In the genomic region with DNA sequence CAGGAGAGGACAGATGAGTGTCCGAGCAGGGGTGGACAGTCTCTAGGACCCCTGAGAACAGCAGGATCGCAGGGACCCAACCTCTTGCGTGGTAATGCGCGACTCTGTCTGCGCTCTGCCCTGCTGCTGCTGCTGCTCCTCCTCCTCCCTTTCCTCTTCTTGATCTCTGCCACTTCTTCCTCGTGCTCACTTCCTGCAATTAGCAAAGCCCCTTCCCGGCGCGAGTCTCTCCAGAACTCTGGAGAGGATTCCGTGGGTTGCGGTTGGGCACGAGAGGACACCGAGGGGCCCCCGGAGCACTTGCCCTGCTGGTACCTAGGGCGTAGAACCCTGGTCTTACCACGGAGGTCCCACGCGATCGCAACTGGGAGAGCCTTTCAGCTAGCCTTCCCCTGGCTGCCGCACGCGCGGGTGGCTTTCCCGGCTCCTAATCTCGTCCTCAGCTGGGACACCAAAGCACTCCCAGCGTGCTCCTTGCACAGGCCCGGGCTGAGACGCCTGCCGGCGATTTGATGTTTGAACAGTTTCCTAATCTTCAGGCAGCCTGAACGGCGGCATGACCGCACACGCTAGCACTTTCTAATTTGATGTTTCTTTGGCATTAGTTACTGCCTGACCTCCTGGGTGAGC, we compare ENCODE assay signal across 8 mouse cellular contexts. TPM values are rescaled to one million over a fixed set of nuclear protein-coding genes. Genes with fewer than 3 reads are reported as not detected.
DNase-seq lines count a peak whose midpoint lies in the region; ATAC-seq lines count a peak whose summit lies in the region.

Gene Edaradd (minus strand): TSS at position 484 of the 630 bp plus-strand sequence.

- peak; percentile 57 to 84 for DNase-seq in adrenal gland, adult (ENCODE audit: inconsistent age in 2 of 2, low spot score in 1 of 2)
- peak; percentile 84 for DNase-seq in embryo, embryonic 11 days
- peak; percentile 93 for DNase-seq in heart, adult 11 months
- DNase-seq in spleen, postnatal 10 days (ENCODE audit: low spot score in 2 of 2), result peak; percentile 31 to 61
- no peak for DNase-seq in c-Kit-positive CD71-positive TER-119-positive erythroid progenitor cells, embryonic 14.5 days (ENCODE audit: low spot score)

- no peaks in the 10 kb centered on the region for H3K36me3 ChIP-seq in intestine, embryonic 15.5 days
- H3K36me3 ChIP-seq in limb, embryonic 15.5 days, result no peaks in the 10 kb centered on the region
- H3K36me3 ChIP-seq in midbrain, embryonic 13.5 days, result no peaks in the 10 kb centered on the region

- under 1% methylated on average over 35 of the region's 35 CpGs for WGBS in intestine, embryonic 15.5 days
- WGBS in limb, embryonic 15.5 days, result under 1% methylated on average over 35 of the region's 35 CpGs
- under 1% methylated on average over 35 of the region's 35 CpGs for WGBS in midbrain, embryonic 13.5 days

- H3K4me3 ChIP-seq in intestine, embryonic 15.5 days (replicated peaks), result peak within 1 kb of the TSS; percentile 46
- peak within 1 kb of the TSS; percentile 55 for H3K4me3 ChIP-seq in limb, embryonic 15.5 days
- H3K4me3 ChIP-seq in midbrain, embryonic 13.5 days (replicated peaks), result peak within 1 kb of the TSS; percentile 53

- H3K27ac ChIP-seq in intestine, embryonic 15.5 days, result no peak within 1 kb of the TSS
- peak within 1 kb of the TSS; percentile 60 for H3K27ac ChIP-seq in limb, embryonic 15.5 days
- no peak within 1 kb of the TSS for H3K27ac ChIP-seq in midbrain, embryonic 13.5 days

- H3K9me3 ChIP-seq in intestine, embryonic 15.5 days, result no peaks in the 10 kb centered on the region
- no peaks in the 10 kb centered on the region for H3K9me3 ChIP-seq in limb, embryonic 15.5 days
- no peaks in the 10 kb centered on the region for H3K9me3 ChIP-seq in midbrain, embryonic 13.5 days

- H3K4me1 ChIP-seq in intestine, embryonic 15.5 days (replicated peaks), result no peaks in the 10 kb centered on the region
- H3K4me1 ChIP-seq in limb, embryonic 15.5 days, result peaks cover 6% of the 10 kb centered on the region; the same call in 1 of the 2 replicates
- H3K4me1 ChIP-seq in midbrain, embryonic 13.5 days (replicated peaks), result peaks cover 11% of the 10 kb centered on the region

- peak; percentile 89 for ATAC-seq in intestine, embryonic 15.5 days
- ATAC-seq in limb, embryonic 15.5 days (ENCODE audit: insufficient number of reproducible peaks, low FRiP score, low TSS enrichment, low read depth), result 0 out of 2 replicates have a peak, but pooled peaks have one; percentile 71
- peak; percentile 87 for ATAC-seq in midbrain, embryonic 13.5 days

- peak within 1 kb of the TSS; percentile 48 for H3K9ac ChIP-seq in intestine, embryonic 15.5 days
- H3K9ac ChIP-seq in limb, embryonic 15.5 days, result peak within 1 kb of the TSS; percentile 43
- peak within 1 kb of the TSS; percentile 59 for H3K9ac ChIP-seq in midbrain, embryonic 13.5 days (replicated peaks)

- H3K27me3 ChIP-seq in intestine, embryonic 15.5 days (replicated peaks), result no peaks in the 10 kb centered on the region
- H3K27me3 ChIP-seq in limb, embryonic 15.5 days, result no peaks in the 10 kb centered on the region
- peaks cover 37% of the 10 kb centered on the region for H3K27me3 ChIP-seq in midbrain, embryonic 13.5 days

- H3K4me2 ChIP-seq in intestine, embryonic 15.5 days (replicated peaks), result peak within 1 kb of the TSS; percentile 85
- H3K4me2 ChIP-seq in limb, embryonic 15.5 days, result peak within 1 kb of the TSS; percentile 86
- peak within 1 kb of the TSS; percentile 93 for H3K4me2 ChIP-seq in midbrain, embryonic 13.5 days (replicated peaks)

RNA-seq across cellular contexts. Expression of gene Edaradd, which starts in this region (rescaled TPM):
- 1.5 and 2.8 TPM in 2 replicates for polyA plus RNA-seq in intestine, embryonic 15.5 days (2015; fragmentation: Nextera tagmentation; extraction: Ambion mirVana)
- polyA plus RNA-seq in limb, embryonic 15.5 days (2015; fragmentation: Nextera tagmentation; extraction: Ambion mirVana), result 5.7 and 5.8 TPM in 2 replicates
- polyA plus RNA-seq in midbrain, embryonic 13.5 days (2015; fragmentation: Nextera tagmentation; extraction: Ambion mirVana), result 1.3 TPM in 2 replicates
